Mouse (Mus musculus) embryonic fibroblast, embryonic 13.5 days (primary cell): Measurements from ENCODE around the gene Hspa1l.

Source experiments
- CTCF ChIP-seq: IDR thresholded peaks from 2 replicates; pipeline ENCODE4 v1.5.1; 2011; ENCODE audit warnings: mild to moderate bottlenecking, control low read depth, low read length, moderate library complexity, borderline replicate concordance; ENCODE audit not compliant: insufficient read depth
- POLR2A ChIP-seq: IDR thresholded peaks from 2 replicates; pipeline ENCODE4 v1.6.1; 2011; ENCODE audit warnings: low read depth, mild to moderate bottlenecking, control low read depth, low read length, moderate library complexity

DNA sequence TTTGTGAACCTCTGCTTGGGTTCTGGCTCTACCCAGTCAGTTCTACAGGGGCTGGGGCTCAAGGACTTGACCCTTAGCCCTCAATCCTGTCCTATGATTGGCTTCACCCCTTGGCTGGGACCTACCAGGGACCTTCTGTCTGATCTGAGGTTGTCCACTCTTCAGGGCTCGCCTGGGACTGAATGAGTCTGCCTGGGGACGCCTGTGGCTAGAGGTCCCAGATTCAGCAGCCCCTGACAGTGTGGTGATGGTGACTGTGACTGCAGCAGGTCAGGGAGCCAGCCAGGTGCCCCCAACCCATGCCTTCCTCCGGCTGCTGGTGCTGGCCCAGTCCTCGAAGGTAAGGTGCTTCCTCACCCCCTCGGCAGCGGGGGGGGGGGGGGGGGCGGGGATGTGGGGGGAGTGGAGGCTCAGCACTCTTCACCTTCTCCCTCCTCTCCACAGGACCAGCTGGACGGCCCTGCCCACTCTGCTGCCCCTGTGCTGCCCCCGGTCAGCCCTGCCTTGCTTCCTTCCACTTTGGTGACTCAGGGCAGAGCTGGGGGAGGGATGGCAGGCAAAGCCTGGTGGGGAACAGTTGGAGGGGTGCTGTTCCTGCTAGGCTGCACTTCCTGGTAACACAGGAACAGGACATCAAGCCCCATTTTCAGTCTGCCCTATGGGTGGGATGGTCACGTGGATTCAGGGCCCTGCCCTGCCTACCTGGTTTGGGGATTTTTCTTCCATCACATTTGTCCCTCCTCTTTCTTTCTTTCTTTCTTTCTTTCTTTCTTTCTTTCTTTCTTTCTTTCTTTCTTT, 52.4 kb downstream of the Hspa1l start:
- TF ChIP-seq POLR2A (no peak), CTCF (no peak)
